Mouse (Mus musculus): ENCODE measurements around the gene Ddost.

The Ddost gene
- long read RNA-seq, experiment 1, transcript Ddost-201 (11 exons, 2,120 nt), result major isoform, 369 of 394 reads
- long read RNA-seq, experiment 1, partial matches to known transcripts, result 12 of 394 reads
- long read RNA-seq, experiment 1, other reads (novel, unspliced or antisense), result 13 of 394 reads
- long read RNA-seq, experiment 2, transcript Ddost-201 (11 exons, 2,120 nt), result major isoform, 461 of 485 reads
- long read RNA-seq, experiment 2, partial matches to known transcripts, result 11 of 485 reads
- long read RNA-seq, experiment 2, other reads (novel, unspliced or antisense), result 13 of 485 reads

DNA sequence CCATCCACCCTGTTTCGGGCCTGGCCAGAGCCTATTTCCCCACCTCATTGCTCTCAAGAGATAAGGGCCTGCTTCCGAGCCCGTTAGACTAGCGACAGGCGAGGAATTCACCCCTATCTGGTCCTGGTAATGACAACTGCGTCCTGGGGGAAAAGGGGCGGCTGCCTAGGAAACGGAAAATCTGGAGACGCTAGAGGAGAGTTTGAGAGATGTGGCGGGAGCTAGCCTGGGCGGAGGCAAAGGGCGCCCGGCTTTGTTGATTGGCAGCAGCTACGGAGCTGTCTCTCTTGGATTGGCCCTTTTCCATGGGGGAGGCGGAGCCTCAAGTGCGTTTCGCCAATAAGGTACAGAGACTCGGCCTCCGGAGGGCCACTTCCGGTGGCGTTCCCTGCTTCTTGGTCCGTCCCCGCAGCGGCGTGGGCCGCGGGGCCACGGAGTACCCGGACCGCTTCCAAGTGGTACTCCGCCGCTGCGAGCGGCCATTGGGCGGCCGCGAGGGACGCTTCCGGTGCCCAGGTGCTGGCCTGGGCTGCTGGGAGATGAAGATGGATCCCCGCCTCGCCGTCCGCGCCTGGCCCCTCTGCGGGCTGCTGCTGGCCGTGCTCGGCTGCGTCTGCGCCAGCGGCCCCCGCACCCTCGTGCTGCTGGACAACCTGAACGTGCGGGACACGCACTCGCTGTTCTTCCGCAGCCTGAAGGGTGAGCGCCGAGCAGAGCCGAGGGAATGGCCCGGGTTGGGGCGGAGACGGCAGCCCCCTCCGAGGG, at the start of gene Ddost:
TSS of gene Ddost (plus strand) at position 391 of the 765 bp plus-strand sequence.
- intact Hi-C loops (cut with DNase I), result no loop called here

DNA sequence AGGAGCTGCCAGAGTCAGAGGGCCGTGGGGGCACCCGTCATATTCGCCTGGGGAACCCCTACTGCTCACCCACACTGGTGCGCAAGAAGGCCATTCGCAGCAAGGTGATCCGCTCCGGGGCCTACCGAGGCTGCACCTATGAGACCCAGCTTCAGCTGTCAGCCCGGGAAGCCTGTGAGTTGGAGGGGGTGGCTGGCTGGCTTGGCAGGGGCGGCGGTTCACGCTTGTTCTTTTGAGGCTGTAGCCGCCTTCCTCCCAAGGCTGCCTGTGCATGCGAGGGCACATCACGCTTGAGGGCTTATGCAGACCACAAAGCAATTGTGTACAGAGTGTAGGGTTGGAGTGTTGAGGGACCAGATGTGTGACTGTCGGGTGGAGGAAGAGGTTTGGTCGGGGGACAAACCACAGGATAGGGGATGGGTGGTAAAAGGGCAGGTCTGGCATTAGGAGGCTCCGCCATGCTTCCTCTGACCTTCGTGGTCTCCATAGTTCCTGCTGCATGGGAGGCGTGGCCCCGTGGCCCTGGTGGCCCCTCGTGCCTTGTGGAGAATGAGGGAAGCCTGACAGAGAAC, 47.3 kb upstream of the Ddost start:
- intact Hi-C loops (cut with DNase I), result no loop called here

DNA sequence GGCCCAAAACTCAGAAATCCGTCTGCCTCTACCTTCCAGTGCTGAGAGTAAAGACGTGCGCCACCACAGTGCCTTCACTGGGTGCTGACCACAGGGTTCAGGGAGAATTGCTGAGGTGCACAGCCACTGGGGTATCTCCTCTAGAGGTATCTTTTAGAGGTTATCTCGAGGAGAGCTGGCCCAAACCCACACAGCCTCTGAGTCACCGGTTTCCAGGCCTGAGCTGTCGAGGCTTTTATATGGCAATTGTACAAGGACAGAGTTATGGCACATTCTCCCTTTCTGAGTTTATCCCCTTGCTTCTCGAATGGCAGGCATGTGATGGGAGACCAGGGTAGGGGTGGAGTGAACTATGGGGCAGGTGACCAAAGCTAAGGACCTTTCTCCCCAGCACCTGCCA, 45.9 kb upstream of the Ddost start:
- intact Hi-C loops (cut with DNase I), result no loop called here

DNA sequence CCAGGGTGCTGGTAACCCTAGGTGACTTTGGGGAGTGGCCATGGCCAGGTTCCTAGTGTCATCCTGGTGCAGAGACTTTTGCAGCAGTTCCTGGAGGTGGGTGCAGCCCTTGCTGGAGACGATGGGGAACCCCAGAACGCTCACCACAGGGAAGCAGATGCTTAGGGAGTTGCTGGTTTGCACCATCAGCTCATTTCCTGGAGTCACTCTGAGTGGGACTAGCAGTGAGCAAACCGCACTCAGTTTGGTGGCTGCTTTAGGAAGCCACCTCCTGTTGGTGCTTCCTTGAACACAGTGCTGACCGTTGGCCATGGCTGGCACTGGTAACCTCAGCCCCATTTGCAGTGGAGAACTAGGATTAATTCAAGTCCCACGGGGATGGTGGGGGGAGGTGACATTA, 45.0 kb upstream of the Ddost start:
- intact Hi-C loops (cut with DNase I), result no loop called here

DNA sequence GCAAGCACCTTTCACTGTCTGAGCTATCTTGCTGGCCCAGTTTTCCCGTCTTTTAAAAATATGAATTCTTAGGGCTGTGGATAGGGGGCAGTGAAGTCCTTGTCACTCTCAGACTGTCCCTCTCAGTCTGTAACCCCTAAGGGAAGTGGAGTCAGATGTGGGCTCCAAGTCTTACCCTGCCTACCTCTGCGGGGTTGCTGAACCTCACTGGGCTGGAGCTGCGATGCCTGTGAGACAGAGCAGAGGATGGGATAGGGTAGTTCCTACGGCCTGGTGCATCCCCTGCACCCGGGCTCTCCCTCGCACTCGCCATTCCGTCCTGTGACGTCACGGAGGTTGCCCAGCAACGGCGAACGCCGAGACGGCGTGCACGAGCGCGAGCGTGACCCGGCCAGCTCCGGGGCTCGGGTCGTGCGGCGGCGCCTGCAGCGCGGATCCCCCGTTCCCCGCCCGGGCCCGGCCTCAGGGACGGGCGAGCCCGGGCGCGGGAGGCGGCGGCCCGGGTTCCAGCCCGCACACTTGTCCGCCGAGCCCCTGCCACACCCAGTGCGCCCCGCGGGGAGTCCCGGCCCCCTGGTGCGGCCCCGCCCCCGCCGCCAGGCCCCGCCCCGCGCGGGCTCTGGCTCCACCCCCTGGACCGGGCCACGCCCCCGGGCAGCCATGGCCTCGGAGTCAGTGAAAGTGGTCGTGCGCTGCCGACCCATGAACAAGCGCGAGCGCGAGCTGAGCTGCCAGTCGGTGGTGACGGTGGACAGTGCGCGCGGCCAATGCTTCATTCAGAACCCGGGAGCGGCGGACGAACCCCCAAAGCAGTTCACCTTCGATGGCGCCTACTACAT, 42.5 kb upstream of the Ddost start:
- intact Hi-C loops (cut with DNase I), result no loop called here

DNA sequence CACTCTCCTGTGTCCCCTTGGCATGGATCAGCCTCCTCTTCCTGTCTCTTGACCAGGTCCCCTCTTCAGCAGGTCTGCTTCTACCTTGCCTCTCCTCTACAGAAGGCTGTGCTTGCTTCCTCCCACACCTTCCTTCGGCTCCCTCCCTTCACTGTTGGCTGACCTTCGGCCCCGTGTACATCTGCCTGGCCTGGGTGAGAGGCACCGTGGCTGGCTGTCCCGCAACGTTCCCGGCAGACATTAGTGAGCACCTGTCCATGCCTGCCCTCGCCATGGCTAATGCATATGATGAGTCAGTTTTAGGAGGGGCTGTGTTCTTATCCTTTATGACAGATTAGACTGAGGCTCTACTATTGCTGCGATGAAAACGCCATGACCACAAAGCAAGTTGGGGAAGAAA, 36.7 kb upstream of the Ddost start:
- intact Hi-C loops (cut with DNase I), result no loop called here

DNA sequence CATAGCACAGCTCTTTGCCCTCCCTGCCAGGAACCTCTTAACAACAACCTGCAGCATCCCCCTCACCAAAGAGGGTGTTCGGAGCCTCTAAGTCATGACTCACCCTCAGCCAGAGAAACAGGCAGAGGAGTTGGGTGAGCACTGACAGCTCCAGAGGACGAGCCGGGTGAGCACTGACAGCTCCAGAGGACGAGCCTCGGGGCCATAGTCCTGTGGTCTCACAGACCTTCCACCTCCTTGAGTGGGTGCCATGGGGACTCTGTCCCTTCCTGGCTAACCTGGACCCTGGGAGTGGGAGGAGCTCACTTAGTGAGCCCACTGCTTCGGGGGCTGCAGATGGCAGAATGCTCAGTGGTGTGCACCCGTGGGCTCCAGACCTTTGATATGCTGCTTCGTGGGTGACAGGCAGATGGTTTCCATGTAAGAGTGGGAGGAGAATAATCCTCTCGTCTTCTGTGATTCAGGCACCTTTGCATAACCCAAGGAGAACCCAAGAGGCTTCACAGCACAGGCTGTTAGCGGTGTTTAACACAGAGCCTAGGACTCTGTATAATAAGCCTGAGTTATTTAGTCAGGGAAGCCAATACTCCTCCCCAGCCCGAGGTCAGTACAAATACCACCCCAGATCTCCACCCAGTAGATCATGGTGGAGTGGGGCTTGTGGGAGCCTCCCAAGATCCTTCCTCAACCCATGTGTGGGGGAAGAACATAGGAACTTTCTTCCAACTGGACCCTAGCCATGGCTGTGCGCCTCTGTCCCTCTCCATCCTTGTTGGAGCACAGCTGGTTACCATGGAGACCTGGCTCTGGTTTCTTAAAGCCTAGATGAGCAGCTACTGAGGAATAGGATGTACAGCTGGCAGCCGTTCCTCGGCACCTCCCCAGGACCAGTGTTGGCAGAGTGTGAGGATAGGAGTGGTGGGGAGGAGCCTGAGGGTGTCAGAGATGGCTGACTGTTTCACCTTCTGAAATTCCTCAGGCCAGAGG, 32.2 kb upstream of the Ddost start:
- intact Hi-C loops (cut with DNase I), result no loop called here

DNA sequence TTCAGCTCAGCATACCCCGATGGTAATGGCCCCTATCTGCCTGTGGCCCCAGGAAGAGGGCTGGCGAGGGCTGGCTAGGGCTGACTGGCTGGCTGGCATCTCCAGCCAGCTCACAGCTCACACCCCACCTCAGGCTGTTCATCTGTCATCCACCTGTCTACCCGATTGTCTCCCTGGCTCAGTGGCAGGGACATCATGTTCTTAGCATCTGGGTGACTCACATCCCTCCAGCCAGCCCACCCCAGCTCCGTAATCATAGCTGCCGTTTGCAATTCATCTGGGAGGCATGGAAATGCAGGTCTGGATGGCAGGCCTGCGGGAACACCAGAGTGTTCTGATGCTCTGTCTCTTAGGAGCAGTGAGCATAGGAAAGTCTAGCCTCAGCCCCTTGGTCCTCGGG, 26.2 kb upstream of the Ddost start:
- intact Hi-C loops (cut with DNase I), result no loop called here

DNA sequence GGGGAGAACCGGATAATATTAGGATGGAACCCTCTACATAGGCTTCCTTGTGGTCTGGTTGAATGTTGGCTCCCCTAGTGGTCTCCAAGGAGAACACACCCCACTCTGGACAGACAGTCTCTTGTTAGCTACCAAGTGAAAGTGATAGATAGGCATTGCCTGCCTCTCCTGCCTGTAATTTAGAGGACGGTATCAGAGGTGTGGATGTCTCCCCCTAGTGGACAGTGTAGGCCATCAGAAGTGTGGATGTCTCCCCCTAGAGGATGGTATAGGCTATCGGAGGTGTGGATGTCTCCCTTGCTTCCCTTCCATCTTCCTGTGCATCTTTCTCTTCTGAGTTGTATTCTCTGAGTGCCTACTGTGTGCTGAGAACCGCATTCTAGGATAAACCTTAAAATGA, 21.7 kb upstream of the Ddost start:
- intact Hi-C loops (cut with DNase I), result no loop called here

DNA sequence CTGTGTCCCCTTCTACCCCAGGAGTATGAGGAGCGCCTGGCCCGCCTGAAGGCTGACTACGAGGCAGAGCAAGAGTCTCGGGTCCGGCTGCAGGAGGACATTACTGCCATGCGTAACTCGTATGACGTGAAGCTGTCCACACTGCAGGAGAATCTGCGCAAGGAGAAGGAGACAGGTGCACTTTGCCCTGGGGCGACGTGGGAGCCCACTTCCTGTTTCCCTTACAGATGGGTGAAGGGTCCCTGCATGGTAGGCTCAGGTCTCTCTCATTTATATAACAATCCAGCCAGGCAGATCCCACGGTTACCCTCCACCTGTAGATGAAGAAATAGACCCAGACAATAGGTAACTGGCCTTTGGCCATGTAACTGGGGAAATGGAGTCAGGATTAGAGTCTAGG, 18.1 kb upstream of the Ddost start:
- intact Hi-C loops (cut with DNase I), result no loop called here

DNA sequence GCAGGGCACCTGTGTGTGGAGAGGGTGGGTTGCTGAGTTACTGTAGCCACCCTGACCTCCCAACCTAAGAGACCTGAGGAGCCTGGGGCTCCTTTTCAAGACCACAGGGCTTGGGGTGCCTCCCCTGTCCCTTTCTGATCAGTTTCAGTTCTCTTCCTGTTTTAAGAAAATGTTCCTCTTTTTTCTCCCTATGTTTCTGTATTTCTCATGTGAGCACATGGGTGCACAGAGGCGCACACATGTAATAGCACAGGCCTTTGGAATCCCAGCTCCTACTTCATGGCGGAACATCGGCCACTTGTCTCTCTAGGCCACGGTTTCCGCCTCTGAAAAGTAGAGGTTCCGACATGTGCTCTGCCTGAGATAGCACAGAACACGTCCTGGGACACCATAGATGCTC, 15.8 kb upstream of the Ddost start:
- intact Hi-C loops (cut with DNase I), result no loop called here

DNA sequence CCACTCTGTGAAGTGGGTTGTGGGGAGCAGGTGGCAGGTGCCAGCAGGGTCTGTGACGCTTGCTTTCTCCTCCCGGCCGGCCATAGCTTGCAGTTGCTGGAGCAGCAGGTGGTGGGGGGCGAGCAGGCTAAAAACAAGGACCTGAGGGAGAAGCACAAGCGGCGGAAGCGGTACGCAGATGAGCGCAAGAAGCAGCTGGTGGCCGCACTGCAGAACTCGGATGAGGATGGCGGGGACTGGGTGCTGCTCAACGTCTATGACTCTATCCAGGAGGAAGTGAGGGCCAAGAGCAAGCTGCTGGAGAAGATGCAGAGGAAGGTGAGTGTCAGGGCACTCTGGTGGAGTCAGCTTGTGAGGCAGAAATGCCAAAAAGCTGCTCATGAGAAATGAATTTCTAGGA, 12.5 kb upstream of the Ddost start:
- intact Hi-C loops (cut with DNase I), result no loop called here

DNA sequence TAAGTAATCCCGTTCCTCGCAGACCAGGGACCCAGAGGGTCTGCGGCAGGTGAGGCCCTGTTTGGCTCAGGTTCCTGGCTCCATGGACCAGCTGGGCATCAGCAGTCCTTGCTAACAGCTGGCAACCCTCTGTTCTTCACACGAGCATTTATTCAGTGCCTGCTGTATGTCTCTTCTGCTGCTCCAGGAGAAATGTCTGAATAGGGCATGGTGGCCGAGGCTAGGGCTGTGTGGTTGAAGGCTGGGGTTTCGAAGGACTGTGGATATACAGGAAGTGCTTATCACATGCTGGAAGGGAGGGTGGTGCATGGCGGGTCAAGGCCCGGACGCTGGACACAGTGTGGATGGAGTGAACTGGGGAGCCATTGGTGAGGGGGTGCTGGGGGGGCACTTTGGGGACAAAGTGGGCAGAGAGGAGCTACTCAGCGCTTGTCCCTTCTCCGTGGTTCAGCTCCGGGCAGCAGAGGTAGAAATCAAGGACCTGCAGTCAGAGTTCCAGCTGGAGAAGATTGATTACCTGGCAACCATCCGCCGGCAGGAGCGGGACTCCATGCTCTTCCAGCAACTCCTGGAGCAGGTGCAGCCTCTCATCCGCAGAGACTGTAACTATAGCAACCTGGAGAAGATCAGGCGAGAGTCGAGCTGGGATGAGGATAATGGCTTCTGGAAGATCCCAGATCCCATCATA, 11.1 kb upstream of the Ddost start:
- intact Hi-C loops (cut with DNase I), result no loop called here

DNA sequence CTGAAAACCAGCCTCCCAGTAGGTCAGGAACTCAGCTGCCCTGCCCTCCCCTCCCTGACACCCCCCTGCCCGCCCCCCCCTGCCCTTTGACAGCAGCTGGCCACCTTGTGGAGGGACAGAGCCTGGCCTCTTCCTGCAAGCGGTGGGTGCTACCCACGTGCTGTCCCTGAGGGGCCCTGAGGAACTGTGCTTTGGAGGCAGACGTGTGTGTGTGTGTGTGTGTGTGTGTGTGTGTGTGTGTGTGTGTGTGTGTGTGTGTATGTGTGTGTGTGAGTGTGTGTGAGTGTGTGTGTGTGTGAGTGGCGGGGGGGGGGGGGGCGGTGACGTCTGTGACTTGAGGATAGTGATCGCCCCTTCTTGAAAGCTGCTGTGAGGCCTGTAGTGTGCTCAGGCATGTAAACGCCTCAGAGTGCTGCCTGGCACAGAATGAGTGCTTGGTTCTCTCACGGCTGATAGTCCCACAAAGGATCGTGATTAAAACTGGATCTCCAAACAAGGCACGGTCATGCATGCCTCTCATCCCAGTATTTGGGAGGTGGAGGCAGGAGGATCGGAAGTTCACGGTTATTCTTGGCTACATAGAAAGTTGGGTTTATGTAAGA, 10.5 kb upstream of the Ddost start:
- intact Hi-C loops (cut with DNase I), result no loop called here

DNA sequence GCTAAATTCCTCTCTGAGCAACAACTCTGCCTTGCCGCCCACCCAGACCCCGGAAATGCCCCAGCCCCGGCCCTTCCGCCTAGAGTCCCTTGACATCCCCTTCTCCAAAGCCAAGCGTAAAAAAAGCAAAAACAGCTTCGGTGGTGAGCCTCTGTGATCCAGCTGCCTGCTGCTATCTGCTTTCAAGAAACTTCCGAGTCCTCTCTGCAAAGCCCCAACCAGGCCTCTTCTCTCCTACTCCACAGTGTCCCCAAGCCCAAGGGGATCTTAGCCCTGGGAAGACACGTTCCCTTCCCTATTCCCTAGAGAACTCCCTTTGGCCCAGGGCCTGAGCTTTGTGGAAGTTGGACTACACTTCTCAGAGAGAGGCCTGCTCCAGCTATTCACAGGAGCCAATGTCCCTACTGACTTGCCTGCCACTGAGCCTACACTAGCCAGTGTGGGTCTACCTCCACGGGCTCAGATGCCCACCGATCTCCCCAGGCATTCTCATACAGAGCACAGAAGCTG, 3.2 kb upstream of the Ddost start:
- intact Hi-C loops (cut with DNase I), result no loop called here

DNA sequence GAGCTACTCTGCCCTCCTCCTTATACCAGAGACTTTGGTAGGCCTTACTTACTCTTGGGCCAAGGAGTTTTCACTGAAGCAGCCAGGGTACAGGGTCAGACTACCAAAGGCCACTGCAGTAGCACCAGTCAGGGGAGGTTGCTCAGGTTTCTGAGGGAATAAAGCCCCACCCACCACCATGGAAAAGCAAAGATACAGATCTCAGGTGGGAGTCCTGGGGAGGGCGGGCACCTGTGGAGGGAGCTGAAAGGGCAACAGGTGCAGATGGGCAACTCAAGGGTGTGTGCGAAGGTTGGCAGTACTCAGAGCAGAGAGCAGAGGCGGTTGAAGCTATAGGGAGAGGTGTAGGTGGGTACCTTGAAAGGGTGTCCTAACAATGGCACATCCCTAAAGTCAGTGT, 1.5 kb upstream of the Ddost start:
- intact Hi-C loops (cut with DNase I), result no loop called here

DNA sequence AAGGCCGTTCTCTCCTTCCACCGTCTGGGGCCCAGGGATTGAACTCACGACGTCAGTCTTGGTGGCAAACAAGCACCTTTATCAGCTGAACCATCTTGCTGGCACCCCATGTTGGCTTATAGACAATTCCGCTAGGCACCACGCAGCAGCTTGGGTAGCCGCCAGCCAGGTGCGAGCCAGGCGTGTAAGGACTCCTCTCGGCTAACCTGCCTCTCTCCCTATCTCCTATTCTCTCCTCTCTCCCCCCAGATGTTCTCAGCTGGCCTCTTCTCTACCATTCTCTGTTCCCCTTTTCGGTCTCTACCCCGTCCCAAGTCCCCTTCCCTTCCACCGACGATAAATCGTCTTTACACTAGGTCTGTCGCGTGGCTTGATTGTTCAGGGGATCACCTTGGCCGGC, 788 bp upstream of the Ddost start:
- intact Hi-C loops (cut with DNase I), result no loop called here

DNA sequence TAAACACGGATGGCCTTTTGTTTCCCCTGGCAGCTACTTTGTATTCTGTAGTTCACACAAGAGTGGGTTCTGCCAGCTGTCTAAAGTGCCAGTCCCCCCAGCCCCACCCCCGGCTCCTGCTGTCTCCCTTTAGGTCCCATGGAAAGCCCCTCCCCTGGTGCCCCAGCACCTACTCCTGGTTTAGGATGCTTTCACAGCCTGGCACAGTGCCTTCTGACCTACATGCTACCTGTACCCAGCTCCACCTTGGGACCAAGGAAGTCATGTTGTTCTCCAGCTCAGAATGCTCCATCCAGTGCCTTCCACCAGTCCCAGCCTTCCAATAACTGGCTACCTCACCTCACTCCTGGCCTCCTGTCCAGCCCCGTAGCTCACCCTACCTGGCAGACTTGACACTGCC, 2.5 kb downstream of the Ddost start:
- intact Hi-C loops (cut with DNase I), result no loop called here

DNA sequence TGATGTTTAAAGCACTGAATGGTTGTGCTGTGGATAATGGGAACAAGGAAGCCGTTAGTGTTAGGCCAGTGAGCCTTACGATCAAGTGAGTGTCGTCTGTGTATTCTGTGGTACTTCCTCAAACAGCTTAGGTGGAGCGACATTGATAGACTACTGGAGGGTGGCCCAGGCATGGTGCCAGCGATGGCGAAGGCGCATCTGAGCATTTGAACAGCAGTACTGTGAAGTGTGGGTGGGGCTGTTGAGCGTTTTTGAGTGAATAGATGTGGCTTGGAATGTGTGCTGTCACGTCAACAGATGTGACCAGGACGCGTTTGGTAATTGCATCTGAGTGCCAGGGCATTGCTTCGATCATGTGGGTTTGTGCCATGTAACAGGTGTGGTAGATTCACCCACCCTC, 3.2 kb downstream of the Ddost start:
- intact Hi-C loops (cut with DNase I), result no loop called here
